Mouse (Mus musculus): ENCODE measurements around the gene Jmjd1c.

Jmjd1c gene

GRCm38 (mm10) chr10:67197186-67197585 lies 101.3 kb downstream of the Jmjd1c start:
- DNase-seq, result no peak

GRCm38 (mm10) chr10:67197829-67198228 lies 101.9 kb downstream of the Jmjd1c start:
- DNase-seq, result no peak

- no peak for DNase-seq
These were observed 105.8 kb downstream of the Jmjd1c start for GRCm38 (mm10) chr10:67201769-67202168.

GRCm38 (mm10) chr10:67202470-67202869 lies 106.5 kb downstream of the Jmjd1c start:
- DNase-seq, result no peak

GRCm38 (mm10) chr10:67204652-67205407 lies 108.9 kb downstream of the Jmjd1c start:
- peak in 1 of 2 experiments; percentile 21 for DNase-seq

GRCm38 (mm10) chr10:67207931-67208330 lies 112.0 kb downstream of the Jmjd1c start:
- DNase-seq, result no peak

- DNase-seq, result no peak
These were observed 114.2 kb downstream of the Jmjd1c start for GRCm38 (mm10) chr10:67209916-67210675.

GRCm38 (mm10) chr10:67212031-67212430 lies 116.1 kb downstream of the Jmjd1c start:
- no peak for DNase-seq

GRCm38 (mm10) chr10:67213720-67214119 lies 117.8 kb downstream of the Jmjd1c start:
- no peak for DNase-seq

- no peak for DNase-seq
These were observed 119.2 kb downstream of the Jmjd1c start for GRCm38 (mm10) chr10:67215133-67215532.

GRCm38 (mm10) chr10:67216872-67217271 lies 120.9 kb downstream of the Jmjd1c start:
- no peak for DNase-seq

GRCm38 (mm10) chr10:67218873-67219565 lies 123.1 kb downstream of the Jmjd1c start:
- no peak for DNase-seq

- no peak for DNase-seq
These were observed 124.3 kb downstream of the Jmjd1c start for GRCm38 (mm10) chr10:67220251-67220650.

- DNase-seq, result no peak
These were observed 125.4 kb downstream of the Jmjd1c start for GRCm38 (mm10) chr10:67221284-67221683.

GRCm38 (mm10) chr10:67223942-67224341 lies 128.0 kb downstream of the Jmjd1c start:
- no peak for DNase-seq

- DNase-seq, result no peak
These were observed 129.6 kb downstream of the Jmjd1c start for GRCm38 (mm10) chr10:67225528-67225927.

- DNase-seq, result peak in 1 of 2 experiments; percentile 28
These were observed 130.2 kb downstream of the Jmjd1c start for GRCm38 (mm10) chr10:67226109-67226508.

- no peak for DNase-seq
These were observed 130.6 kb downstream of the Jmjd1c start for GRCm38 (mm10) chr10:67226543-67226942.

GRCm38 (mm10) chr10:67230439-67230838 lies 134.5 kb downstream of the Jmjd1c start:
- no peak for DNase-seq

- DNase-seq, result peak in 1 of 2 experiments; percentile 57
These were observed 151.2 kb downstream of the Jmjd1c start for GRCm38 (mm10) chr10:67247145-67247544.

GRCm38 (mm10) chr10:67249486-67249885 lies 153.6 kb downstream of the Jmjd1c start:
- DNase-seq, result no peak

- DNase-seq, result no peak
These were observed 154.9 kb downstream of the Jmjd1c start for GRCm38 (mm10) chr10:67250846-67251245.

GRCm38 (mm10) chr10:67252353-67252752 lies 156.4 kb downstream of the Jmjd1c start:
- DNase-seq, result peak; percentile 9 to 19

All from kidney, adult 8-10 months (tissue).